Mouse (Mus musculus) megakaryocyte, embryonic 14.5 days (primary cell): ENCODE results near the gene Ermn.

Source experiments
- FLI1 ChIP-seq: IDR thresholded peaks from 2 replicates; pipeline ENCODE4 v1.6.1; 2012; ENCODE audit warnings: low read length, inconsistent platforms, mixed read lengths
- GATA1 ChIP-seq: IDR thresholded peaks from 3 replicates; pipeline ENCODE4 v1.6.1; 2012; ENCODE audit warnings: mixed read lengths, low read length, inconsistent platforms, borderline replicate concordance

- TF ChIP-seq FLI1 (no peak), GATA1 (no peak)
Measured at GRCm38 (mm10) chr2:58079849-58080248, 27.2 kb upstream of the Ermn start.
